In the genomic region with DNA sequence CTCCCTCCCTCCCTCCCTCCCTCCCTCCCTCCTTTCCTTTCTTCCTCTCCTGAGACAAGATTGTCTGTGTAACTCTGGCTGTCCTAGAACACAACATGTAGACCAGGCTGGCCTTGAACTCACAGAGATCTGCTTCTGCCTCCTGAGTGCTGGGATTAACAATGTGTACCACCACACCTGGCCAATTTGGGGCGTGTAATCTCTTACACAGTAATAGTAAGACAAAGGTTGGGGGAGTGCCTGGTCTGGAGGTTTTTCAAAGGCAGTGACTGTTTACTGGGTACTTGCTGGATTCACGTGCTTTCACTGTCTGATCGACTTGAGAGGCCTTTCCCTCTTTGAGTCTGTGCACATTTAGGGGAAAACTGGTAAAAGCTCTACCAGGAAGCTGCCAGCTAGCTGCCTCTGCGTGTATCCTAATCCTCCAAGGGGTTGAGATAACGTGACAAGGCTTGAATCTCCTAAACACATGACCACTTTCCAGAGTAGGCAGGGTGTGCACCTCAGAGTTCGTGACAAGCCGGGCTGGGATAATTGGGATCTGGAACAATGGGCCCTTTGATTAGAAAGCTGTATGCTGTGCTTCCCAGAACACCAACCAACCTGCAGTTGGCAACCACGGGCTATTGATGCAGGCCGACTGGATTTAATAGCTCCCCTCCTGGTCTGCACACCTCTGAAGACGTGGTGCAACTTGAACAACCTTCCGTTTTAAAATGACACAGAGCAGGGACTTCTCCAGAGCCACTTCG, we compare ENCODE assay signal across 11 mouse cellular contexts. TPM values are rescaled to one million over a fixed set of nuclear protein-coding genes. Genes with fewer than 3 reads are reported as not detected.
DNase-seq lines count a peak whose midpoint lies in the region; ATAC-seq lines count a peak whose summit lies in the region.
"Had no signal": no experiment of that assay in that cellular context is flagged by ENCODE, and none has a peak within 500 bp of the region (broad histone marks: within the 10 kb centered on the region; RNA-seq: fewer than 3 reads in every experiment).

No protein-coding gene starts in this region.

- DNase-seq in embryonic facial prominence, embryonic 14.5 days (ENCODE audit: low spot score): peak; percentile 61
- no peak for DNase-seq in intestine, embryonic 14.5 days (ENCODE audit: low spot score)
- no peak for DNase-seq in adrenal gland, adult 18-20 months (ENCODE audit: low spot score in 2 of 2)
- DNase-seq: gastrocnemius, postnatal 25 days; heart, postnatal 10 days; kidney, postnatal 10 days had no signal

- no peak overlapping the region for H3K27ac ChIP-seq in midbrain, embryonic 13.5 days
- H3K27ac ChIP-seq in midbrain, embryonic 16.5 days (ENCODE audit: low read length): no peak overlapping the region
- 0 out of 2 replicates have a peak overlapping the region, but pooled peaks have one; percentile 33 for H3K27ac ChIP-seq in embryonic facial prominence, embryonic 14.5 days (replicated peaks; ENCODE audit: low read depth, low read length)
- peak overlapping the region; percentile 2; the same call in 1 of the 2 replicates for H3K27ac ChIP-seq in intestine, embryonic 14.5 days (ENCODE audit: low read depth)
- H3K27ac ChIP-seq in stomach, embryonic 16.5 days (ENCODE audit: low read length): peak overlapping the region; percentile 22
- H3K27ac ChIP-seq: liver, embryonic 15.5 days had no signal

- WGBS in midbrain, embryonic 13.5 days: 39% methylated on average over 12 of the region's 12 CpGs
- 33% methylated on average over 12 of the region's 12 CpGs for WGBS in midbrain, embryonic 16.5 days
- 33% methylated on average over 12 of the region's 12 CpGs for WGBS in embryonic facial prominence, embryonic 14.5 days
- 56% methylated on average over 12 of the region's 12 CpGs for WGBS in intestine, embryonic 14.5 days
- WGBS in stomach, embryonic 16.5 days: 49% methylated on average over 12 of the region's 12 CpGs

- no peak overlapping the region for H3K4me2 ChIP-seq in midbrain, embryonic 13.5 days (replicated peaks)
- no peak overlapping the region for H3K4me2 ChIP-seq in midbrain, embryonic 16.5 days (ENCODE audit: low read length)
- H3K4me2 ChIP-seq in embryonic facial prominence, embryonic 14.5 days (ENCODE audit: low read depth, low read length): no peak overlapping the region
- no peak overlapping the region for H3K4me2 ChIP-seq in intestine, embryonic 14.5 days (ENCODE audit: low read length)
- H3K4me2 ChIP-seq in stomach, embryonic 16.5 days (ENCODE audit: low read depth, low read length): no peak overlapping the region
- H3K4me2 ChIP-seq: liver, embryonic 15.5 days had no signal

- H3K4me3 ChIP-seq in midbrain, embryonic 13.5 days (replicated peaks): no peak overlapping the region
- no peak overlapping the region for H3K4me3 ChIP-seq in midbrain, embryonic 16.5 days (ENCODE audit: low read depth, low read length)
- H3K4me3 ChIP-seq in embryonic facial prominence, embryonic 14.5 days (ENCODE audit: low read depth, low read length): no peak overlapping the region
- H3K4me3 ChIP-seq in intestine, embryonic 14.5 days (ENCODE audit: low read depth, low read length): no peak overlapping the region
- H3K4me3 ChIP-seq in stomach, embryonic 16.5 days (replicated peaks; ENCODE audit: low read length): no peak overlapping the region
- H3K4me3 ChIP-seq: liver, embryonic 15.5 days had no signal

- H3K36me3 ChIP-seq in midbrain, embryonic 13.5 days: no peaks in the 10 kb centered on the region
- no peaks in the 10 kb centered on the region for H3K36me3 ChIP-seq in midbrain, embryonic 16.5 days (ENCODE audit: control insufficient read depth, insufficient read depth, low read length)
- H3K36me3 ChIP-seq in embryonic facial prominence, embryonic 14.5 days (ENCODE audit: control insufficient read depth, insufficient read depth, low read length): no peaks in the 10 kb centered on the region
- H3K36me3 ChIP-seq in intestine, embryonic 14.5 days (ENCODE audit: control insufficient read depth, insufficient read depth, low read length): no peaks in the 10 kb centered on the region
- H3K36me3 ChIP-seq in stomach, embryonic 16.5 days (ENCODE audit: control insufficient read depth, insufficient read depth, low read length): no peaks in the 10 kb centered on the region
- H3K36me3 ChIP-seq: liver, embryonic 15.5 days had no signal

- H3K9ac ChIP-seq in midbrain, embryonic 13.5 days (replicated peaks): no peak overlapping the region
- no peak overlapping the region for H3K9ac ChIP-seq in midbrain, embryonic 16.5 days (ENCODE audit: low read depth, low read length)
- no peak overlapping the region for H3K9ac ChIP-seq in embryonic facial prominence, embryonic 14.5 days (ENCODE audit: low read depth, low read length)
- H3K9ac ChIP-seq in intestine, embryonic 14.5 days (ENCODE audit: low read length): no peak overlapping the region
- H3K9ac ChIP-seq in stomach, embryonic 16.5 days (ENCODE audit: low read length): no peak overlapping the region
- H3K9ac ChIP-seq: liver, embryonic 15.5 days had no signal

- no peaks in the 10 kb centered on the region for H3K27me3 ChIP-seq in midbrain, embryonic 13.5 days
- H3K27me3 ChIP-seq in midbrain, embryonic 16.5 days (ENCODE audit: control insufficient read depth, insufficient read depth, low read depth, low read length): no peaks in the 10 kb centered on the region
- H3K27me3 ChIP-seq in embryonic facial prominence, embryonic 14.5 days (replicated peaks; ENCODE audit: control insufficient read depth, insufficient read depth, low read length): no peaks in the 10 kb centered on the region
- H3K27me3 ChIP-seq in intestine, embryonic 14.5 days (replicated peaks; ENCODE audit: control insufficient read depth, insufficient read depth, low read length): no peaks in the 10 kb centered on the region
- no peaks in the 10 kb centered on the region for H3K27me3 ChIP-seq in stomach, embryonic 16.5 days (ENCODE audit: control insufficient read depth, insufficient read depth, low read length)
- H3K27me3 ChIP-seq: liver, embryonic 15.5 days had no signal

- 0 out of 2 replicates have a peak, but pooled peaks have one; percentile 14 for ATAC-seq in midbrain, embryonic 13.5 days
- ATAC-seq in midbrain, embryonic 16.5 days: no peak
- ATAC-seq in embryonic facial prominence, embryonic 14.5 days (ENCODE audit: low read depth): peak; percentile 47; the same call in 1 of the 2 replicates
- ATAC-seq in intestine, embryonic 14.5 days (replicated peaks; ENCODE audit: low FRiP score, low TSS enrichment, low read depth): peak; percentile 74
- peak; percentile 62; the same call in 1 of the 2 replicates for ATAC-seq in stomach, embryonic 16.5 days (ENCODE audit: insufficient read depth, low FRiP score)
- ATAC-seq in megakaryocyte progenitor cell, adult 5-6 weeks (replicated peaks; ENCODE audit: poor library complexity): no peak

- H3K4me1 ChIP-seq in midbrain, embryonic 13.5 days (replicated peaks): peaks cover 5% of the 10 kb centered on the region
- no peaks in the 10 kb centered on the region for H3K4me1 ChIP-seq in midbrain, embryonic 16.5 days (ENCODE audit: control insufficient read depth, insufficient read depth, low read length)
- H3K4me1 ChIP-seq in embryonic facial prominence, embryonic 14.5 days (ENCODE audit: control insufficient read depth, insufficient read depth, low read length): no peaks in the 10 kb centered on the region
- H3K4me1 ChIP-seq in intestine, embryonic 14.5 days (replicated peaks; ENCODE audit: control insufficient read depth, insufficient read depth, low read length): no peaks in the 10 kb centered on the region
- H3K4me1 ChIP-seq in stomach, embryonic 16.5 days (ENCODE audit: control insufficient read depth, insufficient read depth, low read length): peaks cover 4% of the 10 kb centered on the region
- H3K4me1 ChIP-seq: liver, embryonic 15.5 days had no signal

- no peaks in the 10 kb centered on the region for H3K9me3 ChIP-seq in midbrain, embryonic 13.5 days
- no peaks in the 10 kb centered on the region for H3K9me3 ChIP-seq in midbrain, embryonic 16.5 days (replicated peaks; ENCODE audit: control insufficient read depth, low read length, poor library complexity, severe bottlenecking)
- 0 out of 2 replicates have a peak, but pooled peaks cover 6% of the 10 kb centered on the region for H3K9me3 ChIP-seq in embryonic facial prominence, embryonic 14.5 days (ENCODE audit: control insufficient read depth, low read length)
- no peaks in the 10 kb centered on the region for H3K9me3 ChIP-seq in intestine, embryonic 14.5 days (ENCODE audit: control insufficient read depth, low read length)
- H3K9me3 ChIP-seq in stomach, embryonic 16.5 days (replicated peaks; ENCODE audit: control insufficient read depth, low read length): no peaks in the 10 kb centered on the region
- H3K9me3 ChIP-seq: liver, embryonic 15.5 days had no signal

RNA-seq across cellular contexts. Expression of gene Zfp148, which starts 54.8 kb away (rescaled TPM):
- polyA plus RNA-seq in midbrain, embryonic 13.5 days (2015; fragmentation: Nextera tagmentation; extraction: Ambion mirVana): 55.4 and 55.8 TPM in 2 replicates
- polyA plus RNA-seq in midbrain, embryonic 16.5 days (2015; fragmentation: Nextera tagmentation; extraction: Ambion mirVana): 50.4 and 57.1 TPM in 2 replicates
- 51.0 and 51.8 TPM in 2 replicates for polyA plus RNA-seq in embryonic facial prominence, embryonic 14.5 days (2014; fragmentation: Nextera tagmentation; extraction: Ambion mirVana)
- polyA plus RNA-seq in intestine, embryonic 14.5 days (2014; fragmentation: Nextera tagmentation; extraction: Ambion mirVana): 47.3 and 52.5 TPM in 2 replicates
- polyA plus RNA-seq in stomach, embryonic 16.5 days (2015; fragmentation: Nextera tagmentation; extraction: Ambion mirVana): 48.2 and 49.9 TPM in 2 replicates
- total RNA-seq in megakaryocyte progenitor cell, adult 5-6 weeks (2015): 67.0 and 73.5 TPM in 2 replicates
- 29.4 and 30.3 TPM in 2 replicates for total RNA-seq in megakaryocyte progenitor cell, adult 5-6 weeks (2017)
- 10 to 100 TPM; 59.5 to 65.1 TPM for total RNA-seq in adrenal gland, adult 18-20 months (2021)

Comparison
In these comparisons a context has a peak if more than half of its experiments do, and no peak if none do; other contexts are left out.
1. ATAC-seq: peak in midbrain, embryonic 13.5 days (single experiment), embryonic facial prominence, embryonic 14.5 days (single experiment), intestine, embryonic 14.5 days (single experiment) and stomach, embryonic 16.5 days (single experiment); none in midbrain, embryonic 16.5 days (single experiment) and megakaryocyte progenitor cell, adult 5-6 weeks (single experiment).
2. H3K27ac ChIP-seq: peak in embryonic facial prominence, embryonic 14.5 days (single experiment), intestine, embryonic 14.5 days (single experiment) and stomach, embryonic 16.5 days (single experiment); none in midbrain, embryonic 13.5 days (single experiment) and midbrain, embryonic 16.5 days (single experiment).